Mouse (Mus musculus) v-Abl transformed pro-B cells (cell line): ENCODE results near the gene Pde8b.
"Not testable (repeated sequence)": the region's sequence is repeated elsewhere in the genome, so short reads cannot be mapped to it uniquely, and the experiment has no call there.

Experiments
- in situ Hi-C, 2 experiments: fragments of 400-800 bp; cut with MboI; formaldehyde crosslinking; loops; one replicate each; pipeline ENCODE4 v1.15.1; 2025; ENCODE audit not compliant: unreplicated experiment in 2 of 2

Gene Pde8b

DNA sequence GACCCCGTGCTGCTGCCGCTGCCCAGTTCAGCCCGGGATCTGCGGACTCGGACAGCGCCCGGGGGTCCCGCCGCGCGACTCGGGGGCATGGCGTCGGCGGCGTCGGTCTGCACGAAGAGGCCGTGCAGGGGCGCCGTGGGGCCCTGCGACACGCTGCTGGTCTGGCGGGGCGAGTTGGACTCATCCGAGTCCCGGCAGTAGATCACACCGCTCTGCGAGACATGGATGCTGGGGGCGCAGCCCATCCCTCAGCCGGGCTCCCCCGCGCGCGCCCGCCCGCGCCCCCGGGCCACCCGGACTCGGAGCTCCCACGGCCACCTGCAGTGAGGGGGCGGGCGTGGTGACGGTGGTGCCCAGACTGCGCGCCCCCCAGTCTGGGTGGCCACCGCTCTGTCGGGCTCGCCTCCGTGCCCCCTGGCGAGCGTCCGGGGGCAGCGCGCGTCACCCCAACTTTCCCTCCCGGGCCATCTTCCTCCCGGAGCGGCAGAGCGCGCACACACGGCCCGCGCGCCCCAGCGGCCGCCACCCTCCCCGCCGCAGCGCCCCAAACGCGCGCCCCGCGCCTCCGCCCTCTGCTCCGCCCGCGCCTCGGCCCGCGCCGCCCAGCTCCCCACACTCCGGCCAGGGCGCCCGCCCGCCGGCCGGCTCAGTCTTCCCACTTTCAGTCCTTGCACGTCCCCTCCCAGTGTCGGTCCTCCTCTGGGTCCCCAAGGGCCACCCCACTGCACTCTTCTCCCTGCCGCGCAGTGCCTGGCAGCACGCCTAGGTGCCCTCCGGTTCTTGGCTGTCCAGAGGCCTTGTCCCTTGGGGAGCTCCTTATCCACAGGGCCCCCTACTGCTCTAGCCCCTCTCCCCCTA, 27.3 kb downstream of the Pde8b start:
- in situ Hi-C loops, result no loop called here

DNA sequence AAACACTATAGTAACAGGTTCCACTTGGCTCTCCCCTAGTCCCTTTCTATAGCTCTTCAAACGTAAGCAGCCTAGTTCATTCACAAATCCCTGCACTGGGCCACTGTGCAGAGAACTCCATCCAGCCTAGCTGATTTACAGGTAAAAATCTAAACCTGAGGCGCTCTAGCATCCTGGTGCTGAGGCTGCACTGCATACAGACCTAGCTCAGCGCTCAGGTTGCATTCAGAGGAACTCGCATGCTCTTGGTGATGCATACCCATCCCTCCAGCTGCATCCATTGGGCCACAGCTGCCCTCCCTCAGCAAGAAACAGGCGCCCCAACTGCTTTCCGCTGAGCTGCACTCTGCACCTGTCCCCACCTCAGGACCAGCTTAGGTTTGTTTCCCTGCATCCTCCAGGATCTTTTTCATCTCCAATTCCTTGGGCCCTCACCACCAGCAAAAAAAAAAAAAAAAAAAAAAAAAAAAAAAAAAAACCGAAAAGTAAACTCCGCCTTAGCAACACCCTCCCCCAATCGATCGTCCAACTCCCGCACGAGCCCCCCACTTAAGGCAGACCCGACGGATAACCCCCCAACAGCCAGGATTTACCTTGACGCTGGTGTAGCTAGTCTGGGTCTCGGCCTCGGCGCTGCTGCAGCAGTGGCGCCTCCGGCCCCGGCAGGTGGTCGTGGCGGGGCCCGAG, 28.1 kb downstream of the Pde8b start:
- in situ Hi-C loops, result no loop called here

DNA sequence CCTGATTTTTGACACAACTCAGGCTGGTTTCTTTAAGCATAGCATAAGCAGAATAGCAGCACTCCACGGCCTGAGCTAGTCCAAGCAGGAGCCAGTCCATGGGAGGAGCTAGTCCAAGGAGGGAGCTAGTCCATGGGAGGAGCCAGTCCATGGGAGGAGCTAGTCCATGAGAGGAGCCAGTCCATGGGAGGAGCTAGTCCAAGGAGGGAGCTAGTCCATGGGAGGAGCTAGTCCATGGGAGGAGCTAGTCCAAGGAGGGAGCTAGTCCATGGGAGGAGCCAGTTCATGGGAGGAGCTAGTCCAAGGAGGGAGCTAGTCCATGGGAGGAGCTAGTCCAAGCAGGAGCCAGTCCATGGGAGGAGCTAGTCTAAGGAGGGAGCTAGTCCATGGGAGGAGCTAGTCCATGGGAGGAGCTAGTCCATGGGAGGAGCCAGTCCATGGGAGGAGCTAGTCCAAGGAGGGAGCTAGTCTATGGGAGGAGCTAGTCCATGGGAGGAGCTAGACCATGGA, 34.4 kb downstream of the Pde8b start:
- in situ Hi-C loops, result not testable (repeated sequence)

DNA sequence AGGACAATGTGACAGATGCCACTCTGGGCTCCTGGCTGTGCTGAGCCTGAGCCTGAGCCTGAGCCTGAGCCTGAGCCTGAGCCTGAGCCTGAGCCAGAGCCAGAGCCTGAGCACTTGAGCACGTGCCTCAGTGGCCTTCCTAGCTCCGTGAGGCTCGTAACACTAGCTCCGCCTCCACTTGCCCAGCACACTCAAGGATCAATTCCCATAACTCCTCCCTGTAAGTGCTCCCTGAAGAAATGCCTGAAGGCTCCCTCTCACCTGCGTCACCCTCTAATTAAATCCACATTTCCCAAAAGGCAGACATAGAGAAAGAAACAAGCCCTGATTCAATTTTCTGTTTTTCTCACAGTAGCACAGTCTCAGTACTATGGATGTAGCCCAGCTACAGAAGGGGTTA, 37.8 kb downstream of the Pde8b start:
- in situ Hi-C loops, result no loop called here

DNA sequence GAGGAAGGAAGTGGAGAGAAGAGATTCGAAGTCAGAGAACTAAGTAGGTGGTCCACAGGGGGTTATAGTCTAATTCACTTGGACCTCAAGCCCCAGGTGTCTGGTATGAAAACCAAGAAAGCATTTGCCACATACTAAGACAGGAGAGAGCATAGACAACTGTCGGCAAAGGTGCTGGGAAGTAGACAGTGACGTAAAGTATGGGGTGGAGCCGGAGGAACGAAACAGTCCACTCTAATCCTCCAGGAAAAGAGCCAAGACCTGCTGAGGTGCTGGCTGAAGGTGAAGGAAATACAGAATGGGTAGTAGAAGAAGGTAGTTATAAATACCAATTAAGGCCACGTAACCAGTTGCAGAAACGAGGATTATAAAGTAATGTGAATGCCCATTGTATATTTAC, 42.8 kb downstream of the Pde8b start:
- in situ Hi-C loops, result not testable (repeated sequence)

DNA sequence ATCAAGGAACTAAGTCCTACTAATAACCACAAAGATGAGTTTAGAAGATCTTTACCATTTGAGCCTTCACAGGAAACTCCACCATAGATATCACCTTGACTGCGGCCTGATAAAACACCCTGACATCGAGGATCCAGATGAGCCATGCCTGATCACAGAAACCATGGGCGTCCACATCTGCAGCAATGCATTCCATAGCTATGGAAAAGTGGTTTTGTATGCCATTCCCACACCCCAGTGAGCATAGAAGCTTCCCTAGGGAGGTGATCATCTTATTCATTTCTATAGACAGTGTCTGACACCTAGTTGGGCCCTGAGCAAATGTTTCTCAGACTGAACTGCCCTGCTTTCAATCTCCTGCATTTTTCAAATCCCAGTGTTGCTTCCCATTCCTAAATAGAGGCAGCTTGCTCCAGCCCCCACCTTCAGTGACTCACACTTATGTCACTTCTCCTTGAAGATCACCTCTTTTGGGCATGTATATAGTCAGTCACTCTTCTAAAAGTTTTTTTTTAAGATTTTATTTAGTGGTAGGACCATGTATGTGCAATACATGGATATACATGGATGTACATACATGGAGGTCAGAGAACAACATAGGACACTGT, 47.9 kb downstream of the Pde8b start:
- in situ Hi-C loops, result no loop called here

DNA sequence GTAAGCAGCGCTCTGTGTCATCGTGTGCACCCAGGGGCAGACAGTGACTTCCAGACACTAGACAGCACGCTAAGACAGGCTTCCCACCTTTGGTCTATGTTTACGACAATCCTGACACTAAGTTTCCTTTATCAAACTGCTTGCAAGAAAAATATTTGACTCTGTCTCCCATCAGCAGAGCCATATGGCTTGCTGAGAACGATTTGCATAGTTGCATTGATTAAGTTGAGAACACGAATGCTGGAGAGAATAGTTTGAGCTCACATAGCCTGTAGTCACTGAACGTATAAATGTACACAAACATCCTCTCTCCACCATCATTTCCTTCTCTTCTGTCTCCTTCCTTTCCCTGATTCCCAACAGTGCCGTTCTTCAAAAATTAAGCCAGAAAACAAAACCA, 49.3 kb downstream of the Pde8b start:
- in situ Hi-C loops, result no loop called here

DNA sequence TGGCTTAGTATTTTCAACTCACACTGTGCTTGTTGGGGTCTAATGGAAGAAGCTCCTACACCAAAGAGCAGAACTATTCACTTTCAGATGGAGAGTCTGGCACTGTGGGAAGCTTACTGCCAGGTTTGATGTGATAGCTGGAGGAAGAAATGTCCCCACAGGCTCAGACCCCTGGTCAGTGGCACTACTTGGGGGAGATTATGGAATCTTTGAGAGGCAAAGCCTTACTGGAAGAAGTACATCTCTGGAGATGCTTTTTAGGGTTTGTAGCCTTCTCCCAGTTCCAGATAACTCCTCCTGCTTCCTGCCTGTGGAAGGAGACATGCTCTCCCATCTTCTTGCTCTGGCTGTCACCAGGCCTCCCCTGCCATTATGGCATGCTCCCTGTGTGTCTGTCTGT, 50.1 kb downstream of the Pde8b start:
- in situ Hi-C loops, result no loop called here

DNA sequence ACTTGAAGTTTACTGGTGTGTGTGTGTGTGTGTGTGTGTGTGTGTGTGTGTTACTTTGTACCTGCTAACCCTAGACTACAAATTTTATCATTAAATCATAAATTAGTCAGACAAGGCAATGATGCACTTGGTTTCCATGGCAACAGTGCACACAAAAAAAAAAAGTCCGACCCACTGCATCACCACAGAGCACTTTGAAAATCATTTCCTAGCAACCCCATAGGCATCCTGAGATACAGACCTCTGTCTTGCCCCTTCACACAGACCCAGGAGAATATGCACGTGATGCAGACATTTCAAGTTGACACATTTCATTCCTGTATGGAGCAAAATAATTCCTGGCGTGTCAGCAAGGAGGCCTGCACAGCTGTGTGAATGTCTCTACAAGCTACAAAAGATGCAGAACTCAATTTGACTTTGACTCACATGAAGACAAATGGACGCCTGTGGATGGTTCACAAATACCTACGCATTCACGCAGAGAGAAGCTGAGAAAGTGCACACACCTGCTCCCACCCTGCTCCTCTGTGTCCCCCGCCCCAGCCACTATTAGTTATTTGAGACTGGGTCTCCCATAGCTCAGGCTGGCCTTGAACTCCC, 53.9 kb downstream of the Pde8b start:
- in situ Hi-C loops, result no loop called here

DNA sequence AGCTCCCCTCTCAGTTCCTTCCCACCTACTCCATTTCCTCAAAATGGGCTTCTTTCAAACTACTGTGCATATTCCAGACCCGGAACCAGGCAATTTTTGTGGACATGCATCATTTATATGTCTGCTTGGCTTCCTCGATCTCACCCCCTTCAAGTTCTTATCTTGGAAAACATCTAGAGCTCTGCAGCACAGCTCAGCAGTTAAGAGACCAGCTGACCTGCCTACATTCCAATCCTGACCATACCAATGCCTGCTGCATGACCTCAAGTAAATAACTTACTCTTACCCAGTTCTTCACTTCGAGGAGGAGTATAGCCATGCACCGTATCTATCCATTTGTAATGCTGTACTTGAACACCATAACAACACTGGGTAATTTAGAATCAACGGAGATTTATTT, 58.2 kb downstream of the Pde8b start:
- in situ Hi-C loops, result no loop called here

DNA sequence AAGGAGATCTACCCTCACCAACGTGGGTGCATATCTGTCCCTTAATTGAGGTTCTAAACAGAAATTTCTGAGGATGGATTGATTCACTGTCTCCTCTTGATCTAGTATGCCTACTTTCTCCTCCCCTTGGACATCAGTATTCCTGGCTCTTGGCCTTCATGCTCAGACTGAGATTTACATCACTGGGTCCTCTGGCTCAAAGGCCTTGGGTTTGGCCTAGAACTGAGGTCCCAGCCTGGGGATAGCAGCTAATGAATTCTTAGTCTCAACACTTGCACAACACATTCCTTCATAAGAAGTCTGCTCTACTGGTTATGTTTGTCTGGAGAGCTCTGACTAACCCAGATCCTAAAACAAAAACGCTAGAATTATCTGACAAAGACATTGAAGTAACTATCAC, 61.0 kb downstream of the Pde8b start:
- in situ Hi-C loops, result no loop called here

DNA sequence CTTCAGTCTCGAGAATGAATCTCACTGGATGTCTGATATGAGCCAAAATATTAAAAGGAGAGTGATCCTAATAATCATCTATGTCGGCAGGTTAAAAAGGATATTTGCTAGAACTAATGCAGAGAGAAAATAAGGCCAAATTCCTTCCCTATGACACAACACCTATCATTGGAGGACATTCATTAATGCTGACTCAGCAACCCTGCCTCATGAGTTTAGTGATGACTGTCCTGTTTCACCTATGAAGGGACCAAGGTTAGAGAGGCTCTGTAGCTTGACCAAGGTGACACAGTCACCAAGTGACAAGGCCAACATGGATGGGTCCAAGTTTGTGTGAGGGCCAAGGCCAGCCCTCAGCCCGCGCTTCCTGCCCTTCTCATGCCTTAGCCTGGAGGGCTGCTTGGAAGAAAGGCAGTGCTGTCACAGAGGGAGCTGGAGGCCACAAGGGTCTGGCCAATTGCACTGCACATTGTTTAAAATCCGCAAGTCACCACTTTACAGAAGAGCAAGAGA, 62.9 kb downstream of the Pde8b start:
- in situ Hi-C loops, result no loop called here

DNA sequence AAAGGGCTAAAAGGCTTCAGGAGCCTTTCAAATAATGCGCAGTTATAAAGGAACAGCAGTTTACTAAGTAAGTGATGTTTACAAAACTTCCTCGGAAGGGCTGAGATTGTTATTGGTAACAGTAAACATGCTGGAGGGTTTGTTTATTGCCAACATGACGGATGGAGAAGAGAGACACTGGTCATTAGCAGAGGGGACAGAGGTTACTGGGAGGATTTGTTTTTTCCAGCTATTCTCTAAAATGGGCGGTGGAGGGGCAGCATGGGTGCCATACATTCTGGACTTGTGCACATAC, 63.4 kb downstream of the Pde8b start:
- in situ Hi-C loops, result no loop called here

DNA sequence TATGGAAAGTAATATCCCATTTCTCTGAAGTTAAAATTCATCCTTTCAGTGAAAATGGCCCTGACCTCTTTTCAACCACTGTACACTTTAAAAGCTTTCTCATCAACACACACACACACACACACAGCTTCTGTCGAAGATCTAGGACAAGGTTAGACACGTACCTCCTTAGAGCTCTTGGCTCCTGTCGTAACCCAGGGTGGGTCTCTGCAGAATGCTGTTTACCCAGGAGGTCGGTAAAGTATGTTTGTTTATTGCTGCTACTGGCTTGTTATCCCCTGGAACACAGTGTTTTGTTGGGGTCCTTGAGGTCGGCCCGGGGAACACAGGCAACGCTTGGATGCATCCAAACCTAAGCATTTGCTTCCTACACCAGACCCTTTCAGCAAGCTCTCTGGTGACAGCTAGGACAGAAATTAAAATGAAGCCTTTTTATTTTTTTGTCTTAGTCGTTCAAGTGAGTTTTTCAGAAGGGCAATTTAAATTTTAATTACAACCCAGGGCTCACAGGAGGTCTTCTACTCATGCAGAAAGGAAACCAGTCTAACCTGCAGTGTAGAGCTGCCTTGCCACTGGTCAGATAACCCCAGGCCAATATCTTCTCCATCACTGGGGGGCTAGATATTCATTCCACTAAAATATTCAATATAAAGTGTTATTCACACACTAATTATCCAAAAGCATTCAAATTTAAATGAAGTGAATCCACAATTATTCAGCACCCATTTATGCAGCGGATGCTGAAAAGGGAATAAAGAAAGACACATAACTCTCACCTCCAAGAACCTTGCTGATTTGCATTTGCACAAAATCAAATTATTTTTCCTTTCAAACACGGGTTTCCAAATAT, 64.0 kb downstream of the Pde8b start:
- in situ Hi-C loops, result no loop called here

DNA sequence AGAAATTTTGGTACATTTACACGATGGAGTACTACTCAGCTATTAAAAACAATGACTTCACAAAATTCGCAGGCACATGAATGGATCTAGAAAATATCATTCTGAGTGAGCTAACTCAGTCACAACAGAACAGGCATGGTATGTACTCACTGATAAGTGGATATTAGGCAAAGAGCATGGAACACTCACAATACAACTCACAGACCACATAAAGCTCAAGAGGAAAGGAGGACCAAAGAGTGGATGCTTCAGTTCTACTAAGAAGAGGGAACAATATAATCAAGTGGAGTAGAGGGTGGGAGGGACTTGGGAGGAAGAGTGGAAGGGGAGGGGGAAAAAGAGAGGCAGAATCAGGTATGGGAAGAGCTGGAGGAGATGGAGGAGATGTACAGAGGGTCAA, 66.5 kb downstream of the Pde8b start:
- in situ Hi-C loops, result no loop called here

DNA sequence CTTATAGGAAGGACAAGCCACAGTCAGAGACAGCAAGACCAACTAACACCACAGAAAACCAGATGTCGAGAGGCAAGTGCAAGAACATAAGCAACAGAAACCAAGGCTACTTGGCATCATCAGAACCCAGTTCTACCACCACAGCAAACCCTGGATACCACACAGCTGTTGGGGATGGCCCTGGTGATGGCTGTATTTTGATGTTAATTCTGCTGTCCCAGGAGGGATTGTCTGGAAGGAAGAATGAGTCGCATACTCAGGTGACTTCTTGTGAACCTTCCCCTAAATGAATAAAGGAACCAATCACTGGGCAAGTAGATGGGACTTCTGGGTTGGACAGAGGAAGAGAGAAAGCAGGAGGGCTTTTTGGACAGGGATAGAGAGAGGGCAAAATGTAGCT, 69.9 kb downstream of the Pde8b start:
- in situ Hi-C loops, result no loop called here

DNA sequence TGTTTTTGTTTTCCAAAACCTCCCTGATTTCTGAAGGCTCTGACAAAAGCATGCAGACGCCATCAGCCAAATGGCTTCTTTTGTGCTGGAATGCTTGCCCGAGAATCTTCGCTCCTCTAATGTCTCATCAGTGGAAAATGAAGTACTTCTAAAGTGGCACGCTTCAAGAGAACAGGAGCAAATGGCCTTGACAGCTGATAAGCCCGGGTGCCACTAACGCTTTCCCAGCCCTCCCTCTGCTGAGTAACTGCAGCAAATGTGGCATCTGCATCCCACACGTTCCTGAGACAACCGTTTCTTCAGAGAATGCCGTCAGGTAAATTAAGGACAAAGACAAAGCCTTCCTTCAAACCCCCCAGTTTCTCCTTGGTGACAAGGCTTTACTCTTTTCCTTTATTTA, 72.8 kb downstream of the Pde8b start:
- in situ Hi-C loops, result no loop called here

DNA sequence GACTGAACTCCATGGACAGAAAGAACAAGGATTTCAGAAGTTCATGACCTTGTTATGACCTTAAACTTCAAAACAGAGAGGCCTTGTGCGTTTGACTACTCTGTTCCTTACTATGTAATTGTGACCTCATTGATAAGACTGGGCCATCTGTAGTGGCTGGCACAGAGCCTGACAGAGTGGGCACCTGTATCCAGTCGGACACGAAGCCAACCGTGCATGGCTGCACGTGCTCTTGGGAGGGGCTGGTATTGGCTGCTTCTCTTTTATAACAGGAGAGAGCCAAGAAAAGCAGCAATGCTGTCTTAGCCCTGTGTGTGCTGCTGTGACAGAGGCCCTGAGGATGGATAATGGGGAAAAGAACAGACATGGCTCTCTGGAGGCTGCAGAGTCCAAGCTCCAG, 73.7 kb downstream of the Pde8b start:
- in situ Hi-C loops, result no loop called here

DNA sequence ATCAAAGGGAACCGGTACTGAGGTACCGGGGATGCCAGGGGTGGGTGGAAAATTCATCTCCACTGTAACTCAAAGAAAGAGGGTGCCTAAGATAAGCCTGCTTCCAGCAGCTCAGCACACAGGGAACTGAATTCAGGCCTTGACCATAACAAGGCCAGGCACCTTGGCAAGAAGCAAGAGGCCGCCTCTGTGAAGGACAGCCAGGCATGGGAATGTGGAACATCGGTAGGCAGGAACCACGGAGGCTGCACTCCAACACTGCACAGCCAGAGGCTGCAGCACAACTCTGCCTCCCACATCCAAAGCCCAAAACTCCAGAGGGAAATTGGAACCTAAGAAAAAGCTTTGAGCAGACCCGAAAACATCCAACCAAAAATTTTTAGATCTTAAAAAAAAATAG, 75.9 kb downstream of the Pde8b start:
- in situ Hi-C loops, result no loop called here

DNA sequence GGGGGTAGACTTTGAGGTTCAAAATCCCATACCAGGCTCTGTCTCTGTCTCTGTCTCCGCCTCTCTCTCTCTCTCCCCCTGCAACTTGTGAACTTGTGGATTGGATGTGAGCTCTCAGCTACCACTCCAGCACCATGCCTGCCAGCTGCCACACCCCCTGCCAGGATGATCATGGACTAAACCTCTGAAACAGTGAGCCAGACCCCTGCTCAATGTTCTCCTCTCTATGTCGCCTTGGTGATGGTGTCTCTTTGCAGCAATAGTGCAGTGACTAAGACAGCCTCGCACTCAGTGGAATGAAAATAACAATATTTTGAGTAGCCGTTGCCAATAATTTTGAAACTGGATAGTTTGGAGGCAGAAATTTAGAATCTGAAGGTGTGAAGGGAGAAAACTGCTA, 77.8 kb downstream of the Pde8b start:
- in situ Hi-C loops, result no loop called here
